Mouse (Mus musculus) mouse trophoblast stem cell (cell line): Measurements from ENCODE around the gene Frem2.

Experiments
- in situ Hi-C, 2 experiments: fragments of 300-500 bp; cut with MseI, MboI; formaldehyde crosslinking; loops; 2 replicates in 1 of 2; 3 replicates in 1 of 2; pipeline ENCODE4 v1.15.1; 2025

Frem2 gene

GRCm38 (mm10) chr3:53656878-53657561 lies at the start of gene Frem2:
Frem2 (minus strand) TSS chr3:53657355.
- in situ Hi-C loops: no loop called here

GRCm38 (mm10) chr3:53705992-53706495 lies 48.9 kb upstream of the Frem2 start:
- in situ Hi-C loops: no loop called here

- in situ Hi-C loops: no loop called here
These were observed 46.0 kb upstream of the Frem2 start for GRCm38 (mm10) chr3:53703126-53703505.

DNA sequence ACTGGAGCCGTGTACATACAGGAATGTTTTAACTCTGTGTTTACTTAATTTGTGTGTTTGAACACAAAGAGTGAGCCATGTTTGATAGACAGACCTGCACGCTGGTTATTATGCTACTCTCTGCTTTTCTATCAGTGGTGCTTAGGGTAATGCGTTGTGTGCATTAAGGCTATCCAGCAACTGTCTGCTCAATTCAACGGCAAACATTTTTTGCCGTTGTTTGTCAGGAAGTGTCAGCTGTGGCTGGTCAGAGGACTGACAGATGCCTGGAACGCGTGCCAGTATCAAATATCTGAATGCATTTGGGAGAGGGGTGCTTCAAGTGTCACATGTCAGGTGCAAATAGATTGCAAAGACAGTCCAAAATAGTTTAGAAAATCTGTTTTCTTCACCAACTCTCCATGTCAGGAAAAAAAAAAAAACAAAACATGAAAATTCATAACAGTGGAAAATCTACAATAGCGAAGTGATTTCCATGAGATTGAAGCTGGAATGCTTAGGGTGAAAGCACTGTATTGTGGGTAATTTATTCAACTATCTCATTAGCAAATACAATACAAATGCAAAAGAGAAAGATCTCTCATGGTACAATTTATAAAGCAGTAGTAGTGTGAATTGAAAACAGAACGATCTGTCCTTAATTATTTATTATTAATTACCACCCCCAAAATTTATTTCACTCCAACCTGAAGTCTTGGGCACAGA lies 45.4 kb upstream of the Frem2 start:
- in situ Hi-C loops: no loop called here

GRCm38 (mm10) chr3:53701940-53702339 lies 44.8 kb upstream of the Frem2 start:
- in situ Hi-C loops: no loop called here

GRCm38 (mm10) chr3:53687776-53688175 lies 30.6 kb upstream of the Frem2 start:
- in situ Hi-C loops: no loop called here

GRCm38 (mm10) chr3:53682244-53682643 lies 25.1 kb upstream of the Frem2 start:
- in situ Hi-C loops: no loop called here

GRCm38 (mm10) chr3:53680816-53681215 lies 23.7 kb upstream of the Frem2 start:
- in situ Hi-C loops: no loop called here

- in situ Hi-C loops: no loop called here
These were observed 17.1 kb upstream of the Frem2 start for GRCm38 (mm10) chr3:53674225-53674624.

DNA sequence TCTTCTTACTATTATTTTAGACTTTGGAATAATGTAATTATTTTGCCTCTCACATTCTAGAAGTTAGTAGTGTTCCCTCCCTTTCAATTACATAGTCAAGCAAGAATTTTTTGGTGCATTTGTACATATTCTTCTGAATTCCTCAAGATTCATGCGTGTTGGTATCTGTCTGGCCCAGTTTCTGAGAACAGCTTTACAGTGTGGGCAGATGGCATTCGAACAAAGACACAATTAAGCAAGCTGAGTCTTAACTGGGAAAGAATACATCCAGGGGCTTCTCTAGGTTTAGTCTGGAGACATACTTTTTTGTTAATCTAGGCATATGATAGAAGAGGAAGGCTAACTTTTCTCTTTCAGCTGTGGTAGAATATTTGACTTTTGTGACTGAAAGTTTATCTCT lies 12.6 kb upstream of the Frem2 start:
- in situ Hi-C loops: no loop called here

- in situ Hi-C loops: no loop called here
These were observed 784 bp upstream of the Frem2 start for GRCm38 (mm10) chr3:53657744-53658534.

- in situ Hi-C loops: no loop called here
These were observed 752 bp downstream of the Frem2 start for GRCm38 (mm10) chr3:53656328-53656877.

GRCm38 (mm10) chr3:53655343-53655742 lies 1.8 kb downstream of the Frem2 start:
- in situ Hi-C loops: no loop called here

DNA sequence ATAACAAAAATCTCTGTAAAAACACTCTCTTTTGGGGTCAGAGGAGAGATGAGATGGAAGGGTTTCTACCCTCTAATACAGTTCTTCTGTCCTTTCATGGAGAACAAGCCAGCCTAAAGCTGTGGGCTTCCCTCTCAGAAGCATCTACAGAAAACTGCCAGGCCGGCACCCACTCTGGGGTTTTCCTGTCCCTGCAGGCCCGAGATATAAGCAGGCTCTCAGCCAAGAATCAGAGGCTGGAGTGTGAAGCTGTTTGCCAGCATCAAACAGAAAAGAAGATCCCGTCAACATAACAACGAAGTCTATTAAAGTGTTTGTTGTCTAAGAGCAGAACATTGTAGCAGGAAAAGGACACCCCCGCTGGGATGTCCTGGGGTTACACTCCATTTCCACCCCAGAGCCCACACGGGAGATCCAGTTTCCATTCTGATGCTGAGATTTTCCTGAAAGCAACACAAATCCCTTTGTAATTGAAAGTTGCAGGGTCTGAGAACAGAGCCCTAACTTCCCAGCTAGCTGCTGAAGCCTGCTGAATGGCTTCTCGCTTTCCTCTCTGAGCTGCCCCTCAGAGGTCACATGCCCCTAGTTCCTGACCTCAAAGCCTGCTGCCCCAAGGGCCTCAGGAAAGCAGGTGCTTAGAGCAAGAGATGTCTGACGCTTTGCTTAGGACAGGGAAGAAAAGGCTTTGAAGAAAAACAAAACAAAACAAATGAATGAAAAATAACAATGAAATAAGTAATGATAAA lies 7.0 kb downstream of the Frem2 start:
- in situ Hi-C loops: no loop called here

GRCm38 (mm10) chr3:53649425-53649824 lies 7.7 kb downstream of the Frem2 start:
- in situ Hi-C loops: no loop called here

DNA sequence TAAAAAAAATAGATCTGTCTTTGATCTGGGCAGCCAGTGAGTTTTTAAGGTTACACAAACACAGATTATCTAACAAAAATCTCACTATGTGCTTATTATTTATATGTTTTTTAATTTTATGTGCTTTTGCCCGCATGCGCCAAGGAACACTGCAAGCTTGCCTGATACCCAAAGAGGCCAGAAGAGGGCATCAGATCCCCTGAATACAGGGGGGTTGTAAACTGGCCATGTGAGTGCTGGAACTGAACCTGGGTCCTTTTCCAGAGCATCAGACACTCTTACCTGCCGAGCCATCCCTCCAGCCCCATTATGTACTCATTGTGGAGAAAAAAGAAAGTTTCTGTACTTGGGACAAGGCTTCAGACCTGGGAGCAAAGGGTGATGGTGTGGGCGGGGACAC lies 8.3 kb downstream of the Frem2 start:
- in situ Hi-C loops: no loop called here

GRCm38 (mm10) chr3:53635948-53636347 lies 21.2 kb downstream of the Frem2 start:
- in situ Hi-C loops: no loop called here

DNA sequence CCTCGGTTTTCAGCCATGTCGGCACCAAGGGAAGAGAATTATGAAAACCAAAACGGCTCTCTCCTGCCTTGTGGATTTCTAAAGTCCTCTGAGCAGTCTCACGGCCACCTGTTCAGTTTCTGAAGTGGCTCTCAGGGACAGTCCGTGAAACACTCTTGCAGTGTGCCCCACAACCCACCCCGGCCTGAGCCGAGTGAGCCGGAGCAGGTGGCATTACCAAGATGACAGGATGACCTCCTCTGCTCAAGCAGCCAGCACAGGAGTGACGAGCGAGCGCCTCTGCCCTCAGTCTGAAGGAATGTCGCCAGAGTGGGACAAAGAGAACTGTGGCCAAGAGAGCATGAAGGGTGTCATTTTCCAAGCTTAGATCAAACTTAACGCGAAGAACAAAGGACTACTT lies 26.0 kb downstream of the Frem2 start:
- in situ Hi-C loops: no loop called here

- in situ Hi-C loops: no loop called here
These were observed 26.5 kb downstream of the Frem2 start for GRCm38 (mm10) chr3:53630630-53631029.

- in situ Hi-C loops: no loop called here
These were observed 27.2 kb downstream of the Frem2 start for GRCm38 (mm10) chr3:53629966-53630365.

- in situ Hi-C loops: no loop called here
These were observed 33.9 kb downstream of the Frem2 start for GRCm38 (mm10) chr3:53623222-53623621.
